Mouse (Mus musculus) liver, embryonic 13.5 days (tissue): ENCODE data around the gene Arl3. TPM values are rescaled to one million over a fixed set of nuclear protein-coding genes. Genes with fewer than 3 reads are reported as not detected.

ENCODE experiments used
- ATAC-seq: fragments of 200-750 bp; cut with Nextera tagmentation; 2 replicates; pipeline ENCODE4 v1.8.0; 2017; ENCODE audit warnings: low read depth, mild to moderate bottlenecking, moderate number of reproducible peaks, moderate library complexity
- DNase-seq: peaks from one replicate; pipeline ENCODE4 v3.0.0; 2022
- H3K27ac ChIP-seq: fragments of 300-500 bp; sonication (generic); 2 replicates; pipeline ENCODE4 v1.5.1; 2015; ENCODE audit warnings: moderate library complexity, mild to moderate bottlenecking, inconsistent platforms
- H3K27me3 ChIP-seq: fragments of 300-500 bp; sonication (generic); 2 replicates; pipeline ENCODE4 v1.6.1; 2015; ENCODE audit warnings: mild to moderate bottlenecking, inconsistent platforms
- H3K36me3 ChIP-seq: fragments of 300-500 bp; sonication (generic); 2 replicates; pipeline ENCODE4 v1.6.1; 2015; ENCODE audit warnings: mild to moderate bottlenecking, inconsistent platforms
- H3K4me1 ChIP-seq: fragments of 300-500 bp; sonication (generic); replicated peaks from 2 replicates; pipeline ENCODE4 v1.6.1; 2015; ENCODE audit warnings: inconsistent platforms
- H3K4me2 ChIP-seq: fragments of 300-500 bp; sonication (generic); 2 replicates; pipeline ENCODE4 v1.6.1; 2015; ENCODE audit warnings: inconsistent platforms, mild to moderate bottlenecking, moderate library complexity
- H3K4me3 ChIP-seq: fragments of 300-500 bp; sonication (generic); replicated peaks from 2 replicates; pipeline ENCODE4 v1.5.1; 2015; ENCODE audit warnings: mild to moderate bottlenecking, inconsistent platforms
- H3K9ac ChIP-seq: fragments of 300-500 bp; sonication (generic); 2 replicates; pipeline ENCODE4 v1.6.1; 2015; ENCODE audit warnings: mild to moderate bottlenecking, inconsistent platforms
- H3K9me3 ChIP-seq: fragments of 300-500 bp; sonication (generic); replicated peaks from 2 replicates; pipeline ENCODE4 v1.6.1; 2016; ENCODE audit warnings: inconsistent platforms
- WGBS: fragments of 180-500 bp; shearing (Covaris S2); methylation state at CpG from one replicate; pipeline ENCODE4 v1.1.7; 2015; ENCODE audit not compliant: insufficient replicate concordance; 5-methylcytosine and 5-hydroxymethylcytosine counted together
- polyA plus RNA-seq: library from polyadenylated mRNA; unstranded; fragments of >200 nt; fragmentation: Nextera tagmentation; extraction: Ambion mirVana; gene quantifications from 2 replicates; pipeline ENCODE4 v1.2.1, GENCODE M21; 2015

The Arl3 gene
- polyA plus RNA-seq, 1 experiment from 2014 or later: 29.8 TPM

- H3K4me1 ChIP-seq: peaks cover 62% of the 10 kb centered on the region
- ATAC-seq (no peak), DNase-seq (no peak)
- 0 out of 2 replicates have a peak overlapping the region, but pooled peaks have one; percentile 22 for H3K9ac ChIP-seq
- WGBS: 19% methylated on average over 6 of the region's 6 CpGs
- no peaks in the 10 kb centered on the region for H3K9me3 ChIP-seq
- H3K36me3 ChIP-seq: no peaks in the 10 kb centered on the region
- peak overlapping the region; percentile 47 for H3K4me2 ChIP-seq
- H3K27ac ChIP-seq: peak overlapping the region; percentile 50; the same call in 1 of the 2 replicates
- 0 out of 2 replicates have a peak overlapping the region, but pooled peaks have one; percentile 14 for H3K4me3 ChIP-seq
- peaks cover 33% of the 10 kb centered on the region for H3K27me3 ChIP-seq
Measured at GRCm38 (mm10) chr19:46524152-46524544, 48.9 kb downstream of the Arl3 start.

- Histone ChIP-seq H3K4me2 (peak overlapping the region; percentile 47), H3K4me3 (0 out of 2 replicates have a peak overlapping the region, but pooled peaks have one; percentile 14), H3K27ac (peak overlapping the region; percentile 50), H3K4me1 (peaks cover 62% of the 10 kb centered on the region), H3K9ac (0 out of 2 replicates have a peak overlapping the region, but pooled peaks have one; percentile 7), H3K36me3 (no peaks in the 10 kb centered on the region), H3K9me3 (no peaks in the 10 kb centered on the region), H3K27me3 (peaks cover 33% of the 10 kb centered on the region)
- 25% methylated on average over 20 of the region's 20 CpGs for WGBS
- DNase-seq (no peak), ATAC-seq (peak; percentile 36; the same call in 1 of the 2 replicates)
Measured at GRCm38 (mm10) chr19:46523480-46524151, 49.4 kb downstream of the Arl3 start.

GRCm38 (mm10) chr19:46523131-46523479 lies 49.9 kb downstream of the Arl3 start:
- DNase-seq (no peak), ATAC-seq (0 out of 2 replicates have a peak, but pooled peaks have one; percentile 7)
- Histone ChIP-seq H3K27ac (peak overlapping the region; percentile 50; the same call in 1 of the 2 replicates), H3K9ac (no peak overlapping the region), H3K9me3 (no peaks in the 10 kb centered on the region), H3K4me3 (no peak overlapping the region), H3K27me3 (peaks cover 33% of the 10 kb centered on the region), H3K36me3 (no peaks in the 10 kb centered on the region), H3K4me1 (peaks cover 62% of the 10 kb centered on the region), H3K4me2 (peak overlapping the region; percentile 47)

- 13% methylated on average over 15 of the region's 15 CpGs for WGBS
- H3K27ac ChIP-seq: peak overlapping the region; percentile 34; the same call in 1 of the 2 replicates
- H3K9me3 ChIP-seq: no peaks in the 10 kb centered on the region
- no peaks in the 10 kb centered on the region for H3K36me3 ChIP-seq
- peak overlapping the region; percentile 40 for H3K4me2 ChIP-seq
- 0 out of 2 replicates have a peak overlapping the region, but pooled peaks have one; percentile 29 for H3K9ac ChIP-seq
- DNase-seq: no peak
- ATAC-seq: no peak
- H3K4me1 ChIP-seq: peaks cover 62% of the 10 kb centered on the region
- H3K4me3 ChIP-seq: no peak overlapping the region
- H3K27me3 ChIP-seq: peaks cover 28% of the 10 kb centered on the region
Measured at GRCm38 (mm10) chr19:46522433-46523044, 50.5 kb downstream of the Arl3 start.

- Histone ChIP-seq H3K4me2 (peak overlapping the region; percentile 40; the same call in 1 of the 2 replicates), H3K9me3 (no peaks in the 10 kb centered on the region), H3K9ac (no peak overlapping the region), H3K36me3 (no peaks in the 10 kb centered on the region), H3K4me3 (no peak overlapping the region), H3K4me1 (peaks cover 70% of the 10 kb centered on the region), H3K27me3 (peaks cover 26% of the 10 kb centered on the region), H3K27ac (no peak overlapping the region)
- DNase-seq: no peak
- ATAC-seq: no peak
Measured at GRCm38 (mm10) chr19:46521698-46522097, 51.3 kb downstream of the Arl3 start.

GRCm38 (mm10) chr19:46518828-46519621 lies 54.0 kb downstream of the Arl3 start:
- no peak for DNase-seq

GRCm38 (mm10) chr19:46518352-46518787 lies 54.6 kb downstream of the Arl3 start:
- H3K4me3 ChIP-seq: peak overlapping the region; percentile 14; the same call in 1 of the 2 replicates
- no peak overlapping the region for H3K27ac ChIP-seq
- H3K36me3 ChIP-seq: peaks cover 27% of the 10 kb centered on the region
- H3K9me3 ChIP-seq: no peaks in the 10 kb centered on the region
- peak overlapping the region; percentile 56 for H3K4me2 ChIP-seq
- peak; percentile 38 for ATAC-seq
- no peak for DNase-seq
- peaks cover 56% of the 10 kb centered on the region for H3K4me1 ChIP-seq
- peak overlapping the region; percentile 49; the same call in 1 of the 2 replicates for H3K9ac ChIP-seq
- peaks cover 9% of the 10 kb centered on the region; the same call in 1 of the 2 replicates for H3K27me3 ChIP-seq
- WGBS: 3% methylated on average over 13 of the region's 13 CpGs

More at GRCm38 (mm10) chr19:46518828-46519621, 54.0 kb downstream of the Arl3 start:
- Histone ChIP-seq H3K4me1 (peaks cover 62% of the 10 kb centered on the region), H3K9me3 (no peaks in the 10 kb centered on the region), H3K4me2 (peak overlapping the region; percentile 56), H3K9ac (0 out of 2 replicates have a peak overlapping the region, but pooled peaks have one; percentile 49), H3K36me3 (peaks cover 21% of the 10 kb centered on the region), H3K27me3 (peaks cover 15% of the 10 kb centered on the region), H3K27ac (no peak overlapping the region), H3K4me3 (0 out of 2 replicates have a peak overlapping the region, but pooled peaks have one; percentile 14)
- WGBS: 13% methylated on average over 5 of the region's 5 CpGs
- no peak for ATAC-seq

GRCm38 (mm10) chr19:46517529-46518351 lies 55.3 kb downstream of the Arl3 start:
- Histone ChIP-seq H3K4me1 (peaks cover 49% of the 10 kb centered on the region), H3K27ac (peak overlapping the region; percentile 21), H3K4me2 (peak overlapping the region; percentile 56; the same call in 1 of the 2 replicates), H3K4me3 (no peak overlapping the region), H3K27me3 (peaks cover 4% of the 10 kb centered on the region; the same call in 1 of the 2 replicates), H3K9me3 (no peaks in the 10 kb centered on the region), H3K36me3 (peaks cover 33% of the 10 kb centered on the region), H3K9ac (peak overlapping the region; percentile 49; the same call in 1 of the 2 replicates)
- DNase-seq (no peak), ATAC-seq (no peak)
- 38% methylated on average over 10 of the region's 14 CpGs for WGBS

- DNase-seq (no peak), ATAC-seq (no peak)
- H3K27ac ChIP-seq: peak overlapping the region; percentile 21
- H3K4me3 ChIP-seq: no peak overlapping the region
- H3K36me3 ChIP-seq: peaks cover 42% of the 10 kb centered on the region
- H3K9me3 ChIP-seq: no peaks in the 10 kb centered on the region
- peaks cover 4% of the 10 kb centered on the region; the same call in 1 of the 2 replicates for H3K27me3 ChIP-seq
- peaks cover 41% of the 10 kb centered on the region for H3K4me1 ChIP-seq
- 49% methylated on average over 3 of the region's 3 CpGs for WGBS
- H3K4me2 ChIP-seq: no peak overlapping the region
- no peak overlapping the region for H3K9ac ChIP-seq
Measured at GRCm38 (mm10) chr19:46516667-46517528, 56.1 kb downstream of the Arl3 start.
